Mouse (Mus musculus) left cerebral cortex, postnatal 10 days (tissue): ENCODE measurements around the gene Mypop. TPM values are rescaled to one million over a fixed set of nuclear protein-coding genes. Genes with fewer than 3 reads are reported as not detected.
A peak's percentile ranks its signal among the peaks of the same experiment; 100 is the strongest.

ENCODE experiments used
- DNase-seq, 2 experiments: peaks; one replicate each; pipeline ENCODE4 v3.0.0; 2021 to 2022; ENCODE audit warnings: low spot score in 2 of 2, mixed read lengths in 1 of 2; ENCODE audit errors: extremely low spot score in 1 of 2
- intact Hi-C: fragments of 180-260 bp; cut with DNase I; formaldehyde crosslinking; loops from one replicate; pipeline ENCODE4 v1.15.1; 2025
- total RNA-seq, 2 experiments: library from RNA; stranded (reverse); gene quantifications; 2 replicates each; pipeline ENCODE4 v1.2.3; 2021

The Mypop gene
- total RNA-seq, 2 experiments from 2014 or later = 30.8 to 31.7 TPM

DNA sequence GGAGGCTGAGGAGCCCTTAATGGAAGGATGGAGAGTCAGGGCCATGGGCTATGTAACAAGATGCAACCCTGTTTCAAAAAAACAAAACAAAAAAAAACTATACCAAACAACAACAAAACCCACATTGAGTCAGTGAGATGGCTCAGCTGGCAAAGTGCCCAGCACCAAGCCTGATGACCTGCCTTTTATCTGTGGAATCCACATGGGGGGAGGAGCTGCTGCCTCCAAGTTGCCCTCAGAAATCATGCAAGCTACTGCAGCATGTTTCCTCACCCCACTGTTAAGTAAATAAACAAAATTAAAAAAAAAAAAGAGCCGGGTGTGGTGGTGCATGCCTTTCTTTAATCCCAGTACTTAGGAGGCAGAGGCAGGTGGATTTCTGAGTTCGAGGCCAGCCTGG, 4.5 kb upstream of the Mypop start:
- intact Hi-C loops = no loop called here
- DNase-seq = no peak

DNA sequence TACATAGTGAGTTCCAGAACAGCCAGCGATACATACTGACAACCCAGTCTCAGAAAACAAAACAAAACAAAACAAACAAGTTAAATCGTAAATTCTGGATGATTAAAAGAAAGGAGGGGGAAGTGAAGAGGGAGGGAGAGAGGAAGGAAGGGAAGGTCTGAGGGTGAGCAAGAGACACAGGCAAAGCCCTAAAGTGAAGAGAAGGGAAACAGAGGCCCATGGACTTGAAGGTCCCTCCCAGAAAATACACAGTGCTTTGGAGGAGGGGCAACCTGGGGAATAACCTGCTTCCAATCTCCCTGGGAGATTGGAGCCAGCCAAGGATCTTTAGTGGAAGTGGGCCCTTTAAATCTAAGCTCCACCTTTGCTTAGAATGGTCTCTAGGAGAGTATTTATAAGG, 3.9 kb upstream of the Mypop start, which contains the start of gene Nanos2:
Gene Nanos2, plus strand, starts transcription at position 301 of the 400 bp plus-strand sequence.
- intact Hi-C loops = no loop called here
- no peak for DNase-seq

DNA sequence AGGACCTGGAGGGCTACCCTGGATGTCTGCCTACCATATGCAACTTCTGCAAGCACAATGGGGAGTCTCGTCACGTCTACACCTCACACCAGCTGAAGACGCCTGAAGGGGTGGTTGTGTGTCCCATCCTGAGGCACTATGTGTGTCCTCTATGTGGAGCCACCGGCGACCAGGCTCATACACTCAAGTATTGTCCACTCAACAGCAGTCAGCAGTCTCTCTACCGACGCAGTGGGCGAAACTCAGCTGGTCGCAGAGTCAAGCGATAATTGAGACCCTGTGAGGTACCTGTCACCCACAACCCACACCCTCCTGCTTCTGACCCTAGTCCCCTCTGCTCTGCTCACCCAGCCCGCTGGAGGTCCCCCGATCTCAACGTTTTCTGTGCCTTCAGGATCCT, 3.3 kb upstream of the Mypop start:
- DNase-seq = no peak
- intact Hi-C loops = no loop called here

DNA sequence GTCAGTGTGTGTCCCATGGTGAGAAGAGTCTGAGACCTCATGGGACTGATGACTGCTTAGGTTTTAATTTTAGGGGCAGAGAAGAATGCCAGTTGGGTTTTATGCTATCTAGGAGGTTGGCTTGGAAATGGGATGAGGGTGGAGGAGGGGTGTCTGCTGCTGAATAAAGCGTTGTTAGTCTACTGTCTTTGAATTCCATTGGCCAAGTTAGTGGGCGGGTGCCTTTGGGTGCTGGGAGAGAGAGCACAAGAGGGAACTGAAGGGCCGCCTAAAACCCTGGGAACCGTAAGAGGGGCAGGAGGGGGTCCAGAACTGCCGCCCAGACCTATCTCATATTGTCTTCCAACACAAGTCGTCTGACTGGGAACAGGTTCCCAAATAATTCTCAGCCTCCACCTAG, 2.3 kb upstream of the Mypop start:
- no peak for DNase-seq
- intact Hi-C loops = no loop called here

DNA sequence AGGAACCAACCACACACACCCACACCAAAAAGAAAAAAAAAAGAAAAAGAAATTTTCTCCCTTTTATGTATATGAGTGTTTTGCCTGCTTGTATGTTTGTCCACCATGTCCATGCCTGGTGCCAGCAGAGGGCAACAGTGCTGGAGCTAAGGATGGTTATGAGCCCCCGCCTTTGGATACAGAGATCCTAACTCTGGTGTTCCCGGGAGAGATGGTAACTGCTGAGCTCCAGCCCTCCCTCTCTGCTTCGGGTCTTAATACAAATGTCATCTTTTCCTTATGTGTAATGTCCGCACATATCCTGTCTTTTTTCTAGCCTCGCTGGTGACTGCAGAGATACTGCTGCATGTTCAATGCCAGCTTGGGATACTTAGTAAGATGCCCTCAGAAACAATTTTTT, 1.1 kb upstream of the Mypop start:
- DNase-seq = no peak

DNA sequence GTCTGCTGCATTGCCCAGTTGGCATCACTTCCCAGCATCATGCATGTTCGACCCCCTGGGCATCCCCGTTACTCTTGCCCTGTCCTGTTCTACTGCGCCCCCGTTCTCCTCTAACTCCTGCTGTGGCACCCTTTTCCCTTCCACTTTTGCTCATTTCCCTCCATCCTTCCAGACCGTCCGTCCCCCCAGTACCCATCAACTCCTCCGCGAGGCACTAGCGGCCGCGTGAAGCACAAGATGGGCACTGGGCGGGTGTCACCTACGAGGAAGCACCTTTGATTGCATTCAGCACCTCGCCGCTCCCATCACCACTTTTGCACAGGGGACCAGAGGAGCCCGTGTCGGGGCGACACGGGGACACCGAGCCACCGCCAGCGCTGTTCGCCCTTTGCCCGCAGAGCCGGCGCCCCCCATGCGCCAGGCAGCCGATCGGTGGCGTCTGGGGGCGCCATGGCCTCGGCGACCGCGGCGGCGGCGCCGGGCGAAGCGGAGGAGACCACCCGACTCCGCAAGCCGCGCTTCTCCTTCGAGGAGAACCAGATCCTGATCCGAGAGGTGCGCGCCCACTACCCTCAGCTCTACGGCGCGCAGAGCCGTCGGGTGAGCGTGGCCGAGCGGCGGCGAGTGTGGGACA, 732 bp downstream of the Mypop start:
- intact Hi-C loops = loop anchor here (5.0 kb wide), 1 partner anchor 99 kb away; no protein-coding TSS in a partner anchor
- peak in 1 of 2 experiments; percentile 57 for DNase-seq

More for the DNA sequence above, 1.1 kb upstream of the Mypop start:
- intact Hi-C loops = loop anchor here (5.0 kb wide), 1 partner anchor 98 kb away; no protein-coding TSS in a partner anchor

DNA sequence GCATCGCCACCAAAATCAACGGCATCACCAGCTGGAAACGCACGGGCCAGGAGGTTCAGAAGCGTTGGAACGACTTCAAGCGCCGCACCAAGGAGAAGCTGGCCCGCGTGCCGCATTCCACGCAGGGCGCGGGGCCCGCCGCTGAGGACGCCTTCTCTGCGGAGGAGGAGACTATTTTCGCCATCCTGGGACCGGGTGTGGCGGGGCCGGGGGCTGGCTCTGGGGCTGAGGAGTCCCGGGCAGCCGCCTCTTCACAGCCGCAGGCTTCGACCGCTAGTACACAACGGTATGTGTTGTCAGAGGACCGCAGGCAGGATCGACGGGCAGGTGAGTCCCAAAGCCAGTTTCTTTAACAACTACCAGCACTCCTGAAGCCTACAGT, 1.2 kb downstream of the Mypop start:
- DNase-seq = peak in 1 of 2 experiments; percentile 75
- intact Hi-C loops = loop anchor here (5.0 kb wide), 1 partner anchor 100 kb away; no protein-coding TSS in a partner anchor

DNA sequence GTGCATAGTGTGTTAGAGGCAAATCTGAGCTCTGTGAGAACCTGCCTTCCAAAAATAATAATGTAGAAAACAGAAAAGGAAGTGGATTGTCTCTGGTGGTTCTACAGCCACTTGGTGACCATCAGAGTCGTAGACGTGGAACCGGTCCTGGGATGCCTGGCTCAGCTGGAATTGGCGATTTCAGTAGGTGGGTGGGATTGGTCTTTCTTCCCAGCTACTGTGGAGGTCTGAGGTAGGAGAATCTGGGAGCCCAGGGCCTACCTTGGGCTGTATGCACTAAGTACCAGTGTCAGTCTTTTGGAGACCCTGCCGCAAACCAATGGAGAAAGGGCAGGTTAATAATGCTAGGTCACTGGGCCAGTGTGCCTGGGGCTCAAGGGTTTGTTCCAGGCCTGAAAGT, 2.0 kb downstream of the Mypop start:
- intact Hi-C loops = loop anchor here (5.0 kb wide), 1 partner anchor 101 kb away; no protein-coding TSS in a partner anchor
- no peak for DNase-seq

DNA sequence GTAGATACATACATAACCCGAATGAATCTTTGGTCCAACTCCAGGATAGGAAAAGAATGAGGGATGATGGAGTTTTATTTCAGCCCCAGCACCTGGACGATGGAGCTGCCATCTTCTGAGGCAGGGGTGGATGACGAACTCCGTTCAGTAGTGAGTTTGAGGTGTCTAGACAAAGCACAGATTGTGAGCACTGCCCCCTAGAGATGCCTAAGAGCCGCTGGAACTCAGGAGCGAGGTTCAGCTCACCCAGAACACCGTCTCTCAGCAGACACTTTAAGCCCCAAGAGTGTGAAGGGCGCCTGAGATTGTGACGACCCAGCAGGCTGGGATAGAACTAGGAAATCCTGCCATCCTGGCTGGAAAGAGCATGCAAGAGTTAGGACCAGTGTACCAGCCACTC, 7.8 kb downstream of the Mypop start:
- intact Hi-C loops = no loop called here
- DNase-seq = no peak

DNA sequence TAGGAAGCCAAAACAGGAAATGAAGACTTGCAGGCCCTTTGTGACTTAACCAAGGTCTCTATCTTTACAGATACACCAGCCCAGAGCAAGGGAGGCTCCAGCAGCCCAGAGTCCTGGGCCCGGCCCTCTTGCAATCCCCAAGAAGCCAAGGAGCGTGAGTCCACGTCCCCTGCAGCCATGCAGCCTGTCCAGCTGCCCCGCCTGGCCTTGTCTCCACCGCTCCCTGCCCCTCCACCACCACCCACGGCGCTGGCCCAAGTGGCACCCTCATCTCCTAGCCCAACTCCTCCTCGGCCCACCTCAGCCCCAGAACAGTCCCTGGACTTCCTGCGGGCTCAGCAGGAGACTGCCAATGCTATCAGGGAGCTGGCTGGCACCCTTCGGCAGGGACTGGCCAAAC, 9.4 kb downstream of the Mypop start:
- peak in 1 of 2 experiments; percentile 56 for DNase-seq
- intact Hi-C loops = no loop called here

DNA sequence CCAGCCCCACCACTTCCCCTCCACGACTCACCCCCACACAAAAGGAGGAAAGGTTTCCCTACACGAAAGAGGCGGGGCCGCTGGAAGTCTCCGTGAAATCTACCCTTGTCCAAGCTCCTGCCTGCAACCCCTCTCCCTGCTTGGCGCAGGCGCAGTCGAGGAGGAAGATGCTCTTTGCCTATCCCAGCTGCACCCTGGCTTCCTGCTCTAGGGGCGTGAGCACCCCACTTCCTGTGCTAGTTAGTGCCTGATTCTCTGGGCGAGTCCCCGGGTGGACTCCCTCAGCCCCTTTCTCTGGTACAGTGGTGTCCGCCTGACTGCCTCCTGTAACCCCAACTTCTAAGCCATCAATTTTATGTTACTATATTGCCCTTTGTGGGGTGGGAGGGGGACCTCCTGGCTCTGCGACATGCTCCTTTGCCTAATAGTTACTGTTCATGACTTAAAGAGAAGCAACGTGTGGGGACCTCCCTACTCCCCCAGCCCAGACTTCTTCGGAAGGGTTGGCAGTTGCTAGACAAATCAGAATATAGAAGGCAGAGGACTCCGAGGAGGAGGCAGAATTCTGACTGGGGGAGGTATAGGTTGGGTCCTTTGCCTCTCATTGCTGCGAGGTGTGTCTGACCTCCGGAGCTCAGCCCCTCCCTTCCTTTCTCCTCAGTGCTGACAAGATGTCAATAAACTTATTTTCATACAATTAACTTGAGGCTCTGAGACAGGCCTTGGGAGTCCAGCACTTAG, 10.2 kb downstream of the Mypop start:
- intact Hi-C loops = no loop called here

DNA sequence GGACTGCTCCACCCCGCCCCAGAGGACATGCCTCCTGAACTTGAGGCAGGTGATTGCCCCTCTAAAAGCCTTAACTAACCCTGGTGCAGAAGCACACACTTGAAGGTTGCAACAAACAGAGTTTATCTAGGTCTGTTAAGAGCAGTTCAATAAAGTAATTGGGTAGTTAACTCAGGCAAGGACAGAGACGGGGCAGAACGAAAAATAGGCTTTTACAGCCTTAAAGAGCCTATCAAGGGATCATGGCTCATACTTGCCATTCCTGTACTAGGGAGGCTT, 10.7 kb downstream of the Mypop start:
- DNase-seq = no peak
- intact Hi-C loops = no loop called here

More for the DNA sequence above, 10.2 kb downstream of the Mypop start:
- DNase-seq = peak; percentile 35 to 86

DNA sequence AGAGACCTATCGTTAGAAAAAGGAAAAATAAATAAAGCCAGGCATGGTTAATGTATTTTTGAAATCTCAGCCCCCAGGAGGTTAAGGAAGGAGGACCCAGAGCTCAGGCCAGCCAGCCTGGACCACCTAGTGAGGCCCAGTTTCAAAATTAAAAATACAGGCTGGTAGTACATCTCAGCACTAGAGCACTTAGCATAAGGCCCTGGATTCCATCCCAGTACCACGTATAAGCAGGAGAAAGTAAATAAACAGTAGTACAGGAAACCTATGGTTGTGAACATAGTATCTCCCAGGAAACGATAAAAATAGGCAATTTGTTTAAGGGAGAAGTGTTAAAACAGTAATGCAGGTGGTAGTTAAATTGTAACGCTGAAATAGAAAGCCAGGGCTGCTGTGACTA, 11.1 kb downstream of the Mypop start:
- no peak for DNase-seq
- intact Hi-C loops = no loop called here

DNA sequence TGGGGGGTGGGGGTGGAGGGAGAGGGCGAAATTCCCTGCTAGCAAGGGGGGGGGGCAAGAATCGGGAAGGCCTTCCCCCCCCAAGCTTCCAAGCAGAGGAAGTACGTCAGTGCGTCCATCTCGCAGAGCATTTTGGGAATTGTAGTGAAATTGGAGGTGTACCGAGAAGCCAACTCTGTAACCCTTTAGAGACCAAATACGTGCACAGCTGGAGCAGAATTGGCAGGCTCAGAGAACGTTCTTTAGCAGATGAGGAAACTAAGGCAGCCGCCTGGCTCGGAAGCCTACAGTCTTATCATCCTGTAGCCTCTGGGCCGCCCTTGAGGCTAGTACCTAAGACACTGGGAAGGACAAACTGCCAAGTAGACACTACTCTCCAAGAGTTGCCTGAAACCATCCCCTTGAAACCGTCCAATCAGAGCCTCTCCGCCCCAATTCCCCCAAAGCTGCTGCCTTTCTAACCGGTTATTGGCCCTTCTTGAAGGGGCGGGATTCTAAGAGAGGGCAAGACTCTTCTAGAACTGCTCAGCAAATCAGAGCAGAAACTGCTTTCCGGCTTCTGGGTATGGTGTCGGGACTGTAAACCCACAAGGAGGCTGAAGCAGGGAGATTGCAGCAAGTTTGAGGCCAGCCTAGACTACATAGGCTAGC, 11.9 kb downstream of the Mypop start:
- intact Hi-C loops = no loop called here

DNA sequence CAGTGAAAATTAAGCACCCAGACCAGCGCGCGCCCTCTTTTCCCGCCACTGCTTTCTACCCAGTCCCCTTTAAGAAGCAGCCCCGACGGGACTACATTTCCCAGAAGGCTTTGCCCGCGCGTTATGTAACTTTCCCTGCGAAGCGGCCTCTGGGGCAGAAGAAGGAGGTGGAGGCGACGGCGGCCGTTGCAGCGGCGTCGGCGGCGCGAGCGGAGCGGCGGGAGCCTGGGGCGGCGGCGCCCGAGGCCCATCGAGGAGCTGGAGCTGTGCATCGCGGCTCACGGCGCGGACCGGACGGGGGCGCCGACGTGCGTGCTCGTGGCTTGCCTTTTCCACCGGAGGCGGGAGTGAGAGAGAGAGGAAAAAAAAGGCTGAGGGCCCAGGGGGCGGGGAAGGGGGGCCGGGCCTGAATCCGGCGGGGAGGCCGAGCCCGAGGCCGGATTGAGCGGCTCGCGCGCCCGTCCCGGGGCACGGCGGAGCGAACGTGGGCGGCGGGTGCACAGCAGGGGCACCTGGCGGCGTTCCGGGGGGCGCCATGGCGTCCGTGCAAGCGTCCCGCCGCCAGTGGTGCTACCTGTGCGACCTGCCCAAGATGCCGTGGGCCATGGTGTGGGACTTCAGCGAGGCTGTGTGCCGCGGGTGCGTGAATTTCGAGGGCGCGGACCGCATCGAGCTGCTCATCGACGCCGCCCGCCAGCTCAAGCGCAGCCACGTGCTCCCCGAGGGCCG, 13.0 kb downstream of the Mypop start, which contains the start of gene Irf2bp1:
Gene Irf2bp1, plus strand, starts transcription at position 143 of the 729 bp plus-strand sequence.
- DNase-seq = peak; percentile 92 to 95

More for the DNA sequence above, 11.9 kb downstream of the Mypop start:
- peak; percentile 78 to 81 for DNase-seq

DNA sequence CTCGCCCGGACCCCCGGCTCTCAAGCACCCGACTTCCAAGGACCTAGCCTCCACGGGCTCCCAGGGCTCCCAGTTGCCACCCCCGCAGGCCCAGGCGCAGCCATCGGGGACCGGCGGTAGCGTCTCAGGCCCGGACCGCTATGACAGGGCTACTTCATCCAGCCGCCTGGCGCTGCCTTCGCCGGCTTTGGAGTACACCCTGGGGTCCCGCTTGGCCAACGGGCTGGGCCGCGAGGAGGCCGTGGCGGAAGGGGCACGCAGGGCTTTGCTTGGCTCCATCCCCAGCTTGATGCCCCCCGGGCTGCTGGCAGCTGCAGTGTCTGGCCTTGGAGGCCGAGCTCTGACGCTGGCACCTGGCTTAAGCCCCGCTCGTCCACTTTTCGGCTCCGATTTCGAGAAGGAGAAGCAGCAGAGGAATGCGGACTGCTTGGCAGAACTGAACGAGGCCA, 13.6 kb downstream of the Mypop start:
- DNase-seq = peak in 1 of 2 experiments; percentile 71
- intact Hi-C loops = loop anchor here (5.0 kb wide), 1 partner anchor 107 kb away; no protein-coding TSS in a partner anchor

More for the DNA sequence above, 13.0 kb downstream of the Mypop start, which contains the start of gene Irf2bp1:
- intact Hi-C loops = no loop called here

DNA sequence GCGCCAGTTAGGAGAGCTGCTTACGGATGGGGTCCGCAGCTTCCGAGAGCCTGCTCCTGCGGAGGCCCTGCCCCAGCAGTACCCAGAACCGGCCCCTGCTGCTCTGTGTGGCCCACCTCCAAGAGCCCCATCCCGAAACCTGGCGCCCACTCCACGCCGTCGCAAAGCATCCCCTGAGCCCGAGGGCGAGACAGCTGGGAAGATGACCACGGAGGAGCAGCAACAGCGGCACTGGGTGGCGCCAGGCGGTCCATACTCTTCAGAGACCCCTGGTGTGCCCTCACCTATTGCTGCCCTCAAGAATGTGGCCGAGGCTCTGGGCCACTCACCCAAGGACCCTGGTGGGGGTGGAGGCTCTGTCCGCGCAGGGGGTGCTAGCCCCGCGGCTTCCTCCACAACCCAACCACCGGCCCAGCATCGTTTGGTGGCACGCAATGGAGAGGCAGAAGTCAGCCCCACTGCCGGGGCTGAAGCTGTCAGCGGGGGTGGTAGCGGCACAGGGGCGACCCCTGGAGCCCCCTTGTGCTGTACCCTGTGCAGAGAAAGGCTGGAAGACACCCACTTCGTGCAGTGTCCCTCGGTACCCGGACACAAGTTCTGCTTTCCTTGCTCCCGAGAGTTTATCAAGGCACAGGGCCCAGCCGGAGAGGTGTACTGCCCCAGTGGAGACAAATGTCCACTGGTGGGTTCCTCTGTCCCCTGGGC, 14.5 kb downstream of the Mypop start:
- DNase-seq = peak in 1 of 2 experiments; percentile 57
- intact Hi-C loops = loop anchor here (5.0 kb wide), 1 partner anchor 108 kb away; no protein-coding TSS in a partner anchor

DNA sequence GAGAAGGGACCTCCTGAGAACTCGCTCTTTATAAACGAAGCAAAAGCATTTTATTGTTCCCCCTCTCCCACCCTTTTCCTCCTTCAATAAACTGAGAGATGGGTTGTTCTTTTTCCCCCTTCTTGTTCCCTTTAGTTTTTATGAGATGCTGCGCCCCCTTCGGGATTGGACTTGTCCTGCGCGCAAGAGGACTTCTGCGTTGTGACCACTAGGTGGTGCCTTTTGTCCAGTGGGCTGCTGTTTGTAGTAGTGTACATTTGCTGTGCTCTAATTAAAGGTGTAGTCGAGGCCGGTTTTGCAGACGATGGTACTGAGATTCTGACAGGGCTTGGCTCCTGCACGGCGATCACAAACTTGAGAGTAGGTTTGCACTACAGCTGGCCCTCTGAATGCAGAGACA, 15.4 kb downstream of the Mypop start:
- intact Hi-C loops = loop anchor here (5.0 kb wide), 1 partner anchor 109 kb away; no protein-coding TSS in a partner anchor
- DNase-seq = peak; percentile 77 to 87
